Mouse (Mus musculus) liver, adult 2 months (tissue): ENCODE results near the gene Ube2cbp.

Experiments
- CTCF ChIP-seq: fragments of 200-500 bp; IDR thresholded peaks from 2 replicates; pipeline ENCODE4 v1.5.1; 2011; ENCODE audit warnings: low read depth, low read length, control low read depth
- POLR2A ChIP-seq: fragments of 200-500 bp; IDR thresholded peaks from 2 replicates; pipeline ENCODE4 v1.6.1; 2011; ENCODE audit warnings: low read length, control low read depth; ENCODE audit not compliant: insufficient read depth; ENCODE audit errors: extremely low read depth

DNA sequence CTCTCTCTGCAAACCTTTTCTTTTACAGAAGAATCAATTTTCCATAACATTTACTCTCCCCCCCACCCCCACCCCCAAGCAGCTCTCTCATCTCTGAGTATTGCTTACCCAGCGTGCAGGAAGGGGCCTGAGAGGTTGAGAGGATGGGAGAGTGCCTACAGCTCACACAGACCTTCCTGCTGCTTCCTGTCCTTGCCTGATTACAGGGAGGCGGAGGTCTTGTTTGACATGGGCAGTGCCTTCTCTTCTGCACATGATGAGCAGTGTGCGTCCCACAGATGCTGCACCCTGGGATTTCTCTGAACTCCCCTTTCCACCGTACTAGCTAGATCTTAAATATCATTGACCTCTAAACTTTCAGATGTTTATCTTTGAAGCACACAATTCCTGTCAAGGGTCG is 182.2 kb downstream of the Ube2cbp start:
- TF ChIP-seq CTCF (no peak), POLR2A (no peak)
